Mouse (Mus musculus) liver, postnatal 0 days (tissue): ENCODE data around the gene Aspscr1.

Source experiments
- CTCF ChIP-seq: sonication (generic); IDR thresholded peaks from 2 replicates; pipeline ENCODE4 v1.5.1; 2016; ENCODE audit warnings: antibody characterized with exemption, low read depth
- EP300 ChIP-seq: IDR thresholded peaks from 2 replicates; pipeline ENCODE4 v1.6.1; 2016; ENCODE audit warnings: antibody characterized with exemption, low read depth, mild to moderate bottlenecking

GRCm38 (mm10) chr11:120631726-120632448 lies 40.9 kb upstream of the Aspscr1 start:
- TF ChIP-seq CTCF (no peak), EP300 (no peak)
